In the genomic region with DNA sequence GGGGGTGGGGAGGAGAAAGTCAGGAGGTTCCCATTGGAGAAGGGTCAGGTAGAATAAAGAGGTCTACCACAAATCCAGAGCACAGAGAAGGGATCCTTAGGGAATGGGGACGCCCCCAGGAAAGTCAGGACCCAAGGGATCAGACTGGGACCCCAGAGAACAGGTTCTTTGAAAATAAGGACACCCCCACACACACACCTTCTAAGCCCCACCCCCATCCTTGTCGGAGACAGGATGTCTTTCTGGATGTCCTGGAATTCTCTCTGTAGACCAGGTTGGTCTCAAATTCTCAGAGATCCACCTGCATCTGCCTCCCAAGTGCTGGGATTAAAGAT, we compare ENCODE assay signal across 9 mouse cellular contexts. TPM values are rescaled to one million over a fixed set of nuclear protein-coding genes. Genes with fewer than 3 reads are reported as not detected.
A peak's percentile ranks its signal among the peaks of the same experiment; 100 is the strongest.
DNase-seq lines count a peak whose midpoint lies in the region; ATAC-seq lines count a peak whose summit lies in the region.
"Had no signal": no experiment of that assay in that cellular context is flagged by ENCODE, and none has a peak within 500 bp of the region (broad histone marks: within the 10 kb centered on the region; RNA-seq: fewer than 3 reads in every experiment).

No protein-coding gene starts in this region.

- DNase-seq in limb, embryonic 10.5 days (ENCODE audit: low spot score) = no peak
- DNase-seq in embryonic facial prominence, embryonic 14.5 days (ENCODE audit: low spot score) = no peak
- DNase-seq in ovary, postnatal 14 days (ENCODE audit: low spot score) = no peak
- no peak for DNase-seq in adrenal gland, postnatal 14 days
- DNase-seq: kidney, postnatal 10 days had no signal

- no peaks in the 10 kb centered on the region for H3K27me3 ChIP-seq in limb, embryonic 12.5 days
- no peaks in the 10 kb centered on the region for H3K27me3 ChIP-seq in limb, embryonic 10.5 days (ENCODE audit: low read depth, poor library complexity, severe bottlenecking)
- no peaks in the 10 kb centered on the region for H3K27me3 ChIP-seq in embryonic facial prominence, embryonic 14.5 days (replicated peaks; ENCODE audit: control insufficient read depth, insufficient read depth, low read length)
- H3K27me3 ChIP-seq in hindbrain, embryonic 13.5 days = no peaks in the 10 kb centered on the region
- H3K27me3 ChIP-seq in midbrain, embryonic 15.5 days (replicated peaks) = no peaks in the 10 kb centered on the region

- H3K4me2 ChIP-seq in limb, embryonic 12.5 days = peak overlapping the region; percentile 92
- H3K4me2 ChIP-seq in embryonic facial prominence, embryonic 14.5 days (ENCODE audit: low read depth, low read length) = peak overlapping the region; percentile 70
- peak overlapping the region; percentile 77 for H3K4me2 ChIP-seq in hindbrain, embryonic 13.5 days
- H3K4me2 ChIP-seq in midbrain, embryonic 15.5 days = peak overlapping the region; percentile 83

- WGBS in limb, embryonic 12.5 days = 83% methylated on average over 2 of the region's 2 CpGs
- WGBS in limb, embryonic 10.5 days = 88% methylated on average over 2 of the region's 2 CpGs
- WGBS in embryonic facial prominence, embryonic 14.5 days = 83% methylated on average over 2 of the region's 2 CpGs
- WGBS in hindbrain, embryonic 13.5 days = 90% methylated on average over 2 of the region's 2 CpGs
- 96% methylated on average over 2 of the region's 2 CpGs for WGBS in midbrain, embryonic 15.5 days

- no peak overlapping the region for H3K9ac ChIP-seq in limb, embryonic 12.5 days (replicated peaks)
- no peak overlapping the region for H3K9ac ChIP-seq in embryonic facial prominence, embryonic 14.5 days (ENCODE audit: low read depth, low read length)
- H3K9ac ChIP-seq in hindbrain, embryonic 13.5 days = no peak overlapping the region
- no peak overlapping the region for H3K9ac ChIP-seq in midbrain, embryonic 15.5 days

- peaks cover 12% of the 10 kb centered on the region for H3K36me3 ChIP-seq in limb, embryonic 12.5 days
- peaks cover 24% of the 10 kb centered on the region for H3K36me3 ChIP-seq in limb, embryonic 10.5 days
- peaks cover 13% of the 10 kb centered on the region; the same call in 1 of the 2 replicates for H3K36me3 ChIP-seq in embryonic facial prominence, embryonic 14.5 days (ENCODE audit: control insufficient read depth, insufficient read depth, low read length)
- H3K36me3 ChIP-seq in hindbrain, embryonic 13.5 days = peaks cover 15% of the 10 kb centered on the region
- H3K36me3 ChIP-seq in midbrain, embryonic 15.5 days (replicated peaks) = no peaks in the 10 kb centered on the region; the same call in 1 of the 2 replicates

- ATAC-seq in limb, embryonic 12.5 days (ENCODE audit: insufficient number of reproducible peaks, insufficient read depth, low FRiP score, low TSS enrichment, low read depth) = no peak
- no peak for ATAC-seq in embryonic facial prominence, embryonic 14.5 days (ENCODE audit: low read depth)
- ATAC-seq in hindbrain, embryonic 13.5 days (ENCODE audit: low FRiP score) = no peak
- ATAC-seq in midbrain, embryonic 15.5 days (replicated peaks) = no peak
- no peak for ATAC-seq in CD4-positive, CD25-positive, alpha-beta regulatory T cell, adult 4 months

- peak overlapping the region; percentile 11; the same call in 1 of the 2 replicates for H3K4me3 ChIP-seq in limb, embryonic 12.5 days (replicated peaks)
- H3K4me3 ChIP-seq in limb, embryonic 10.5 days = no peak overlapping the region
- H3K4me3 ChIP-seq in embryonic facial prominence, embryonic 14.5 days (ENCODE audit: low read depth, low read length) = peak overlapping the region; percentile 81
- peak overlapping the region; percentile 68 for H3K4me3 ChIP-seq in hindbrain, embryonic 13.5 days
- H3K4me3 ChIP-seq in midbrain, embryonic 15.5 days = peak overlapping the region; percentile 73

- H3K9me3 ChIP-seq in limb, embryonic 12.5 days = no peaks in the 10 kb centered on the region
- no peaks in the 10 kb centered on the region for H3K9me3 ChIP-seq in limb, embryonic 10.5 days (replicated peaks)
- H3K9me3 ChIP-seq in embryonic facial prominence, embryonic 14.5 days (ENCODE audit: control insufficient read depth, low read length) = no peaks in the 10 kb centered on the region
- H3K9me3 ChIP-seq in hindbrain, embryonic 13.5 days = no peaks in the 10 kb centered on the region
- no peaks in the 10 kb centered on the region for H3K9me3 ChIP-seq in midbrain, embryonic 15.5 days

- H3K4me1 ChIP-seq in limb, embryonic 12.5 days (replicated peaks) = peaks cover 26% of the 10 kb centered on the region
- peaks cover 39% of the 10 kb centered on the region for H3K4me1 ChIP-seq in limb, embryonic 10.5 days
- peaks cover 23% of the 10 kb centered on the region for H3K4me1 ChIP-seq in embryonic facial prominence, embryonic 14.5 days (ENCODE audit: control insufficient read depth, insufficient read depth, low read length)
- H3K4me1 ChIP-seq in hindbrain, embryonic 13.5 days (replicated peaks) = peaks cover 44% of the 10 kb centered on the region
- peaks cover 37% of the 10 kb centered on the region for H3K4me1 ChIP-seq in midbrain, embryonic 15.5 days

- no peak overlapping the region for H3K27ac ChIP-seq in limb, embryonic 12.5 days
- no peak overlapping the region for H3K27ac ChIP-seq in limb, embryonic 10.5 days
- no peak overlapping the region for H3K27ac ChIP-seq in embryonic facial prominence, embryonic 14.5 days (replicated peaks; ENCODE audit: low read depth, low read length)
- H3K27ac ChIP-seq in hindbrain, embryonic 13.5 days = 0 out of 2 replicates have a peak overlapping the region, but pooled peaks have one; percentile 90
- H3K27ac ChIP-seq in midbrain, embryonic 15.5 days = no peak overlapping the region

RNA-seq across cellular contexts. Expression of gene Kri1, which starts 1.5 kb away (rescaled TPM):
- polyA plus RNA-seq in limb, embryonic 12.5 days (2016; fragmentation: Nextera tagmentation; extraction: Ambion mirVana) = 18.1 and 22.2 TPM in 2 replicates
- 18.9 and 19.1 TPM in 2 replicates for polyA plus RNA-seq in limb, embryonic 10.5 days (2016; fragmentation: Nextera tagmentation; extraction: Ambion mirVana)
- 11.0 and 14.4 TPM in 2 replicates for polyA plus RNA-seq in embryonic facial prominence, embryonic 14.5 days (2014; fragmentation: Nextera tagmentation; extraction: Ambion mirVana)
- 16.3 and 17.1 TPM in 2 replicates for polyA plus RNA-seq in hindbrain, embryonic 13.5 days (2015; fragmentation: Nextera tagmentation; extraction: Ambion mirVana)
- polyA plus RNA-seq in midbrain, embryonic 15.5 days (2015; fragmentation: Nextera tagmentation; extraction: Ambion mirVana) = 17.1 and 20.8 TPM in 2 replicates
- polyA plus RNA-seq in CD4-positive, CD25-positive, alpha-beta regulatory T cell, adult 4 months (2017; shearing (Covaris generic)) = 10 to 100 TPM; 25.2 to 45.3 TPM
- 27.2 and 36.8 TPM in 2 replicates for total RNA-seq in adrenal gland, postnatal 14 days (2021)

RNA-seq across cellular contexts. Expression of gene Cdkn2d, which starts 1.9 kb away (rescaled TPM):
- 46.1 and 46.9 TPM in 2 replicates for polyA plus RNA-seq in limb, embryonic 12.5 days (2016; fragmentation: Nextera tagmentation; extraction: Ambion mirVana)
- polyA plus RNA-seq in limb, embryonic 10.5 days (2016; fragmentation: Nextera tagmentation; extraction: Ambion mirVana) = 32.7 and 38.0 TPM in 2 replicates
- polyA plus RNA-seq in embryonic facial prominence, embryonic 14.5 days (2014; fragmentation: Nextera tagmentation; extraction: Ambion mirVana) = 57.2 and 57.7 TPM in 2 replicates
- polyA plus RNA-seq in hindbrain, embryonic 13.5 days (2015; fragmentation: Nextera tagmentation; extraction: Ambion mirVana) = 89.2 and 90.3 TPM in 2 replicates
- 87.3 and 92.1 TPM in 2 replicates for polyA plus RNA-seq in midbrain, embryonic 15.5 days (2015; fragmentation: Nextera tagmentation; extraction: Ambion mirVana)
- polyA plus RNA-seq in CD4-positive, CD25-positive, alpha-beta regulatory T cell, adult 4 months (2017; shearing (Covaris generic)) = 100 to 1,000 TPM; 124 to 126 TPM
- 17.9 and 22.5 TPM in 2 replicates for total RNA-seq in adrenal gland, postnatal 14 days (2021)

RNA-seq across cellular contexts. Expression of gene Ap1m2, which starts 22.8 kb away (rescaled TPM):
- 9.0 and 9.5 TPM in 2 replicates for polyA plus RNA-seq in limb, embryonic 12.5 days (2016; fragmentation: Nextera tagmentation; extraction: Ambion mirVana)
- polyA plus RNA-seq in limb, embryonic 10.5 days (2016; fragmentation: Nextera tagmentation; extraction: Ambion mirVana) = 7.8 and 8.6 TPM in 2 replicates
- 20.8 and 22.7 TPM in 2 replicates for polyA plus RNA-seq in embryonic facial prominence, embryonic 14.5 days (2014; fragmentation: Nextera tagmentation; extraction: Ambion mirVana)
- polyA plus RNA-seq in hindbrain, embryonic 13.5 days (2015; fragmentation: Nextera tagmentation; extraction: Ambion mirVana) = 0.62 and 0.71 TPM in 2 replicates
- 1.1 and 1.2 TPM in 2 replicates for polyA plus RNA-seq in midbrain, embryonic 15.5 days (2015; fragmentation: Nextera tagmentation; extraction: Ambion mirVana)
- polyA plus RNA-seq in CD4-positive, CD25-positive, alpha-beta regulatory T cell, adult 4 months (2017; shearing (Covaris generic)) = 1 to 10 TPM; 2.4 to 2.9 TPM
- total RNA-seq in adrenal gland, postnatal 14 days (2021) = not detected in 2 replicates

RNA-seq across cellular contexts. Expression of gene Atg4d, which starts 24.2 kb away (rescaled TPM):
- 29.8 and 34.9 TPM in 2 replicates for polyA plus RNA-seq in limb, embryonic 12.5 days (2016; fragmentation: Nextera tagmentation; extraction: Ambion mirVana)
- polyA plus RNA-seq in limb, embryonic 10.5 days (2016; fragmentation: Nextera tagmentation; extraction: Ambion mirVana) = 38.5 and 41.3 TPM in 2 replicates
- polyA plus RNA-seq in embryonic facial prominence, embryonic 14.5 days (2014; fragmentation: Nextera tagmentation; extraction: Ambion mirVana) = 26.3 and 35.5 TPM in 2 replicates
- 51.1 and 51.8 TPM in 2 replicates for polyA plus RNA-seq in hindbrain, embryonic 13.5 days (2015; fragmentation: Nextera tagmentation; extraction: Ambion mirVana)
- polyA plus RNA-seq in midbrain, embryonic 15.5 days (2015; fragmentation: Nextera tagmentation; extraction: Ambion mirVana) = 54.7 and 55.7 TPM in 2 replicates
- 10 to 100 TPM; 25.3 to 29.8 TPM for polyA plus RNA-seq in CD4-positive, CD25-positive, alpha-beta regulatory T cell, adult 4 months (2017; shearing (Covaris generic))
- 45.9 and 46.9 TPM in 2 replicates for total RNA-seq in adrenal gland, postnatal 14 days (2021)

RNA-seq across cellular contexts. Expression of gene Slc44a2, which starts 31.2 kb away (rescaled TPM):
- 103 and 110 TPM in 2 replicates for polyA plus RNA-seq in limb, embryonic 12.5 days (2016; fragmentation: Nextera tagmentation; extraction: Ambion mirVana)
- 68.5 and 81.1 TPM in 2 replicates for polyA plus RNA-seq in limb, embryonic 10.5 days (2016; fragmentation: Nextera tagmentation; extraction: Ambion mirVana)
- 111 and 132 TPM in 2 replicates for polyA plus RNA-seq in embryonic facial prominence, embryonic 14.5 days (2014; fragmentation: Nextera tagmentation; extraction: Ambion mirVana)
- polyA plus RNA-seq in hindbrain, embryonic 13.5 days (2015; fragmentation: Nextera tagmentation; extraction: Ambion mirVana) = 68.1 and 73.8 TPM in 2 replicates
- 63.3 and 70.0 TPM in 2 replicates for polyA plus RNA-seq in midbrain, embryonic 15.5 days (2015; fragmentation: Nextera tagmentation; extraction: Ambion mirVana)
- polyA plus RNA-seq in CD4-positive, CD25-positive, alpha-beta regulatory T cell, adult 4 months (2017; shearing (Covaris generic)) = 100 to 1,000 TPM; 242 to 364 TPM
- total RNA-seq in adrenal gland, postnatal 14 days (2021) = 40.4 and 56.5 TPM in 2 replicates
